ENCODE assay signal across 16 mouse cellular contexts in the genomic region with DNA sequence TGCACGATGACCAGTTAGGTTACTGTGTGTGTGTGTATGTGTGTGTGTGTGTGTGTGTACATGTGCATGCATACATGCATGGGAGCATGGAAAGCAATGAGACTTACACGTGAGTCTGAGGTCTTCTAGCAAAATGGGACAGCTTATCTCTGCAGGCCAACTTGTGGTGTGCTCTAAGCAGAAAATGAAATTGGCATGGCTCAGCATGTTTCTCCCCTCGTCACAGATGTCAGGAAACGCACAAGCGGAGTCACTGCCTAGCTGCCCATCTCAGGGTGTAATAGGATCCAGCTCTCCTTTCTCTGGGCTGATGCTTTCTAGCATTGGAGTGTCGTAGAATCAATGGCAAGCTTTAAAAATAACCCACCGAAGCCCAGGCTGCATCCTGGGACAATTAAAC.
DNase-seq lines count a peak whose midpoint lies in the region; ATAC-seq lines count a peak whose summit lies in the region.
"Had no signal": no experiment of that assay in that cellular context is flagged by ENCODE, and none has a peak within 500 bp of the region (broad histone marks: within the 10 kb centered on the region; RNA-seq: fewer than 3 reads in every experiment).

No protein-coding gene starts in this region.

- intact Hi-C loops in heart, postnatal 14 days (cut with DNase I): no loop called here

- H3K36me3 ChIP-seq in heart, embryonic 16.5 days (ENCODE audit: control insufficient read depth, insufficient read depth): no peaks in the 10 kb centered on the region
- H3K36me3 ChIP-seq in embryonic facial prominence, embryonic 11.5 days (replicated peaks; ENCODE audit: control insufficient read depth, insufficient read depth, low read depth, low read length): no peaks in the 10 kb centered on the region
- H3K36me3 ChIP-seq: embryonic facial prominence, embryonic 13.5 days; limb, embryonic 12.5 days; neural tube, embryonic 12.5 days had no signal

- peak overlapping the region; percentile 30 for H3K27ac ChIP-seq in heart, embryonic 16.5 days (ENCODE audit: low read length)
- no peak overlapping the region for H3K27ac ChIP-seq in embryonic facial prominence, embryonic 11.5 days (replicated peaks; ENCODE audit: low read depth, low read length)
- H3K27ac ChIP-seq: embryonic facial prominence, embryonic 13.5 days; limb, embryonic 12.5 days; neural tube, embryonic 12.5 days had no signal

- no peak overlapping the region for H3K9ac ChIP-seq in heart, embryonic 16.5 days (ENCODE audit: low read length)
- H3K9ac ChIP-seq in embryonic facial prominence, embryonic 11.5 days (replicated peaks; ENCODE audit: low read length): no peak overlapping the region
- H3K9ac ChIP-seq: embryonic facial prominence, embryonic 13.5 days; limb, embryonic 12.5 days; neural tube, embryonic 12.5 days had no signal

- H3K4me1 ChIP-seq in heart, embryonic 16.5 days (ENCODE audit: control insufficient read depth, insufficient read depth, low read length): peaks cover 23% of the 10 kb centered on the region
- H3K4me1 ChIP-seq in embryonic facial prominence, embryonic 11.5 days (ENCODE audit: control insufficient read depth, insufficient read depth, low read length): no peaks in the 10 kb centered on the region

- H3K27me3 ChIP-seq in heart, embryonic 16.5 days (ENCODE audit: control insufficient read depth, insufficient read depth, low read length): no peaks in the 10 kb centered on the region
- no peaks in the 10 kb centered on the region for H3K27me3 ChIP-seq in embryonic facial prominence, embryonic 11.5 days (ENCODE audit: control insufficient read depth, insufficient read depth, low read length)
- H3K27me3 ChIP-seq: embryonic facial prominence, embryonic 13.5 days; limb, embryonic 12.5 days; neural tube, embryonic 12.5 days had no signal

- no peak overlapping the region for H3K4me2 ChIP-seq in heart, embryonic 16.5 days (ENCODE audit: low read depth, low read length)
- H3K4me2 ChIP-seq in embryonic facial prominence, embryonic 11.5 days (ENCODE audit: low read depth, low read length): no peak overlapping the region
- H3K4me2 ChIP-seq: embryonic facial prominence, embryonic 13.5 days; limb, embryonic 12.5 days; neural tube, embryonic 12.5 days had no signal

- no peak for ATAC-seq in heart, embryonic 16.5 days (replicated peaks; ENCODE audit: extremely low read depth, insufficient read depth, low FRiP score)
- 0 out of 2 replicates have a peak, but pooled peaks have one; percentile 32 for ATAC-seq in embryonic facial prominence, embryonic 11.5 days (replicated peaks; ENCODE audit: insufficient number of reproducible peaks, low FRiP score, low TSS enrichment, low read depth)

- DNase-seq in cerebellum, postnatal 10 days: peak; percentile 60 to 69
- no peak for DNase-seq in cerebellum, adult 9-11 months
- DNase-seq in heart, postnatal 14 days: no peak
- DNase-seq in embryonic facial prominence, embryonic 11.5 days (ENCODE audit: low spot score): peak; percentile 57
- peak; percentile 29 for DNase-seq in mesoderm, embryonic 11.5 days (ENCODE audit: low read depth, low spot score)
- no peak for DNase-seq in adipocyte (ENCODE audit: low spot score)
- DNase-seq in lung, postnatal 10 days: no peak
- DNase-seq: adrenal gland, adult 8-10 months; gastrocnemius, postnatal 10 days; kidney, postnatal 25 days; lung, postnatal 4 days; spleen, adult 18-20 months had no signal

- WGBS in heart, embryonic 16.5 days: 47% methylated on average over 7 of the region's 7 CpGs
- WGBS in embryonic facial prominence, embryonic 11.5 days: 23% methylated on average over 7 of the region's 7 CpGs

- H3K4me3 ChIP-seq in heart, embryonic 16.5 days (ENCODE audit: low read length): no peak overlapping the region
- H3K4me3 ChIP-seq in embryonic facial prominence, embryonic 11.5 days (ENCODE audit: low read depth, low read length): no peak overlapping the region
- H3K4me3 ChIP-seq: embryonic facial prominence, embryonic 13.5 days; limb, embryonic 12.5 days; neural tube, embryonic 12.5 days had no signal

- no peaks in the 10 kb centered on the region for H3K9me3 ChIP-seq in heart, embryonic 16.5 days (replicated peaks; ENCODE audit: control insufficient read depth, low read length)
- H3K9me3 ChIP-seq in embryonic facial prominence, embryonic 11.5 days (replicated peaks; ENCODE audit: control insufficient read depth, low read length): no peaks in the 10 kb centered on the region
- H3K9me3 ChIP-seq: embryonic facial prominence, embryonic 13.5 days; limb, embryonic 12.5 days; neural tube, embryonic 12.5 days had no signal

Comparison
In these comparisons a context has a peak if more than half of its experiments do, and no peak if none do; other contexts are left out.
1. DNase-seq: peak in cerebellum, postnatal 10 days (2 of 2), embryonic facial prominence, embryonic 11.5 days (single experiment) and mesoderm, embryonic 11.5 days (single experiment); none in cerebellum, adult 9-11 months (single experiment), heart, postnatal 14 days (0 of 2), adipocyte (single experiment) and lung, postnatal 10 days (single experiment).